Mouse (Mus musculus): ENCODE data around the gene Ccdc30.

DNA sequence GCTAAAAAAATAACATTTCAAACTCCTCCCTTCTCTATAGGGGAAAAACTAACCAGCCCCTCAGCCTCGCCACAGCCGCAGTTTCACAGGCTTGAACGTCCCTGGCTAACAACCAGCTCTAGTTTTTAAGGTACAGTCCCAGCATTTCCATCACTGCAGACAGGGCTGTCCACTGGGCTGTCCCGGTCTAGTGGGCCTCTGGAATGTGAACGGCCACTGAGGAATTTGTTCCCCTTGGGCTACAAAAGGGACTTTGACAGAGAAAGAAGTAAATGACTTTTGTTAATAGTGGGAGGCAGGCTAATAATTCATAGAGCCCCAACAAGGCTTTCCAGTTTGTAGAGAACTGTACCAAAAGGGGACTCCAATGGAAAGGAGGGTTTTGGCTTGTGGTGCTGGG, 109.9 kb downstream of the Ccdc30 start:
- no peak for TF ChIP-seq CTCF (IDR thresholded peaks at IDR 0.05 in 2 of 3, conservative IDR thresholded peaks at IDR 0.05 in 1 of 3; ENCODE audit: control insufficient read depth in 1 of 3, insufficient read depth in 1 of 3, low read depth in 2 of 3, low read length in 3 of 3, poor library complexity in 1 of 3, severe bottlenecking in 1 of 3)
- no peak for TF ChIP-seq ZKSCAN1 (IDR thresholded peaks at IDR 0.05; ENCODE audit: low read depth, low read length)
- TF ChIP-seq POLR2A (IDR thresholded peaks at IDR 0.05; ENCODE audit: control insufficient read depth in 1 of 2, insufficient read depth in 1 of 2, low read depth in 1 of 2, low read length in 2 of 2, poor library complexity in 1 of 2): no peak
- no peak for TF ChIP-seq ZC3H11A (IDR thresholded peaks at IDR 0.05; ENCODE audit: low read depth, low read length)
- TF ChIP-seq TCF12 (IDR thresholded peaks at IDR 0.05; ENCODE audit: low read depth, low read length): no peak
- TF ChIP-seq NRF1 (IDR thresholded peaks at IDR 0.05; ENCODE audit: insufficient read depth, low read depth, low read length, poor library complexity, severe bottlenecking): no peak
- no peak for TF ChIP-seq MYC (IDR thresholded peaks at IDR 0.05; ENCODE audit: low read depth, low read length)
- no peak for TF ChIP-seq MXI1 (IDR thresholded peaks at IDR 0.05; ENCODE audit: low read depth, low read length)
